Mouse (Mus musculus) megakaryocyte, adult 5-6 weeks (primary cell): ENCODE data around the gene Cplx3. TPM values are rescaled to one million over a fixed set of nuclear protein-coding genes. Genes with fewer than 3 reads are reported as not detected.

Experiments used
- ATAC-seq: 2 replicates; pipeline ENCODE4 v1.8.0; 2016; ENCODE audit warnings: mild to moderate bottlenecking, inconsistent platforms; ENCODE audit not compliant: poor library complexity, severe bottlenecking
- total RNA-seq, 2 experiments: library from RNA; stranded (forward) in 1 of 2; stranded (reverse) in 1 of 2; fragments of 153-499, 151-499 nt in 1 of 2; fragments of 221-1000, 200-1000 nt in 1 of 2; gene quantifications; 2 replicates each; pipeline versions ENCODE4 v1.2.3 to v1.2.4; 2015 to 2017

The Cplx3 gene
- total RNA-seq, 2 experiments from 2014 or later, result not detected

DNA sequence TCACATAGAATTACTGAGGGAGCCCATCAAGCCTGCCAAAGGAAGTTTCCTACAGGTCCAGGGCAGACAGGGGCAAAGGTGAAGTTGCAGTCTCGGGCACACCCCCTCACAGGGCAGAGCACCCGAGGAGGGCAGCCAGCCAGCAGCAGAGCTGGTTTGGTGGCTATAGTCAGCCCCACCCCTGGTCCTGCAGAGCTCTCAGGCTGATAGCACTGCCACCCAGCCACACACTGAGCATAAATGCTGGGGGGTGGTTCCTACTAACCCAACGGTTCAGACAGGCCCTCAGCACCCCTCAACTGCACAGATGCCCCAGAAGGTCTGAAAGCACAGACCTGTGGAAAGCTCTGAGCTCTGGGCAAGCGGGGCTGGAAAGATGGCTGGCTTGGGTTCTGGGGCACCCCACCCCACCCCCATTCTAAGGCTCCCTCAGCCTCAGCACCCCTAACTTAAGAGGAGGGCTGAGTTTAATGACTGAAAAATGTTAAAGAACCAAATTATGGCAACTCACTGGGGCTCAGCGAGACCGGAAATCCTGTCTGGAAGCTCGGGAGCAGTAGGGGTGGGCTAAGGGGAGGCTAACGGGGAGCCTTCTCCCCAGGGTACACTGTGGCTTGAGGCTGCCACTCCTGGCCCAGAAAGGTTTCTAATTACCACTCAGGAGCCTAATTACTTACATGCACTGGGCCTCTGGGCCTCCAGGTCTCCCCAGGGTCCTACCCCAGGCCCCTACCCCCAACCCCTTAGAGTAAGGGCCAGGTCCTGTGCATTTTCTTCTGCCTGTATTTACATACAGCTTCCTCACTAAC is 32.8 kb upstream of the Cplx3 start:
- ATAC-seq, result peak; percentile 26

GRCm38 (mm10) chr9:57637741-57638322 is 31.8 kb upstream of the Cplx3 start:
- peak; percentile 41 for ATAC-seq

DNA sequence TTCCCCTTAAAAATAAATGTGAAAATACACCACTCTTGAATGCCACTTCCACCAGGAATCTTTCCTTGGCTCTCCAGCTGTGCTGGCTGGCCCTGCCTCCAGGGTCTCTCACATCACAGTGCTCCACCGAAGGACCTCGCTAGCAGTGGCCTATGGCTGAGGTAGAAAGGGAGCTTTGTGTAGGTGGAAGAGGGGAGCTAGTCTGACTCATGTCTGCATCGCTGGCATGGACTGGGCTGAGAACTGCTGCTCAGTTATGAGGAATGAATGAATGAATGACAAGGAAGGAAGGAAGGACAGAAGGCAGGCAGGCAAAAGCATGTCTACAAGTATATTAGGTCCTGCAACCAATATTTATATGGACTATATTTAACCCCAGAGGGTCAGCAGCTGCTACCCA is 31.2 kb upstream of the Cplx3 start:
- no peak for ATAC-seq

GRCm38 (mm10) chr9:57633481-57634024 is 27.5 kb upstream of the Cplx3 start:
- peak; percentile 24; the same call in 1 of the 2 replicates for ATAC-seq

GRCm38 (mm10) chr9:57629118-57629874 is 23.2 kb upstream of the Cplx3 start:
- ATAC-seq, result peak; percentile 70

GRCm38 (mm10) chr9:57628717-57629116 is 22.6 kb upstream of the Cplx3 start:
- ATAC-seq, result no peak

GRCm38 (mm10) chr9:57627892-57628291 is 21.8 kb upstream of the Cplx3 start:
- ATAC-seq, result no peak

DNA sequence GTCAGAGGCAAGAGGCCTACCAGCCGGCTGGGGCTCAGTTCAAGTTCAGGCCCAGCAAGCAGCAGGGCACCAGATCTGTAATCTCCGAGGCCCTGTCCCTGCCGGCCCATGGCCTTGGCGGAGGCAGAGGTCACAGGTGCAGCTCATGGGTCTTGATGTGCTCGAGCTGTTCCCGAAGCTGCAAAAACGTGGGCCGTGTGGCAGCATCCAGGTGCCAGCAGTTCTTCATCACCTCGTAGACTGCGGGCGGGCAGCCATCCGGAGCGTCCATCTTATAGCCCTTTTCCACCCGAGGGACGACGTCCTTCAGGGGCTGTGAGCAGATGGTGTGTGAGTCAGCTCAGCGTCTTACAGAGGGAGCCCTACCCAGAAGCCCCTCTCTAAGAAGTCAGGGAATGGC is 21.1 kb upstream of the Cplx3 start:
- no peak for ATAC-seq

GRCm38 (mm10) chr9:57625674-57626500 is 19.8 kb upstream of the Cplx3 start:
- ATAC-seq, result no peak

GRCm38 (mm10) chr9:57624295-57624694 is 18.2 kb upstream of the Cplx3 start:
- ATAC-seq, result no peak

- no peak for ATAC-seq
Observed at GRCm38 (mm10) chr9:57620674-57621073, 14.6 kb upstream of the Cplx3 start, which contains the start of gene Lman1l. TSS of gene Lman1l (minus strand) at chr9:57620774.

GRCm38 (mm10) chr9:57618854-57619253 is 12.8 kb upstream of the Cplx3 start:
- no peak for ATAC-seq

DNA sequence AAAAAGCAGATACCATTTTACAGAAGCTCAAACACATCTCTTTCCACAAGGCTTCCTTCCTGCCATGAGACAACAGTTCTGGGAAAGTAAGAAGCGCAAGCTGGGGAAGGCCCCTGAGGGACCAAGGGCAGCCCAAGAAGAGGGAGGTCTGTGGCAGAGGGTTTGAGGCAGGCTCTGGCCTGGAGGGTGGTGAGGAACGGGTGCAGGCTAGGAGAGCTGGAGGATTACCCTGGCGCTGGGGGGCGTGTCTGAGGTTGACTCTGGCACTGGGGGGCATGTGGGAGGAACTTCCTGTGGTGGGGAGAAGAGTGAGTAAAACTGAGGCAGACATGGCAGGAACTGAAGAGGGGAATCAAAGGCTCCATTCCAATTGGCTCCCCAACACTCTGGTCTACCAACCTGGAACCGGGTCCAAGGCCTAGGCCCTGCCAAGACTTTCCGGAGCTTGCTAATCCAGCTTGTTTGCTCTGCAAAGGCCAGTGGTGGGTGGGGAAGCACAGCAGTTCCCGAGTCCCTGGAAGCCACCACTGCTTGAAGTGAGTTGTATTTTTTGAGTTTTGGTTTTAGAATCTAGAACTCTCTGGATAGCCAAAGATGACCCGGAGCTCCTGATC is 11.6 kb upstream of the Cplx3 start:
- ATAC-seq, result no peak

GRCm38 (mm10) chr9:57614786-57615185 is 8.7 kb upstream of the Cplx3 start:
- no peak for ATAC-seq

GRCm38 (mm10) chr9:57613975-57614374 is 7.9 kb upstream of the Cplx3 start:
- no peak for ATAC-seq

- ATAC-seq, result no peak
Observed at GRCm38 (mm10) chr9:57612587-57612986, 6.5 kb upstream of the Cplx3 start.

GRCm38 (mm10) chr9:57610359-57610826 is 4.3 kb upstream of the Cplx3 start:
- ATAC-seq, result no peak

DNA sequence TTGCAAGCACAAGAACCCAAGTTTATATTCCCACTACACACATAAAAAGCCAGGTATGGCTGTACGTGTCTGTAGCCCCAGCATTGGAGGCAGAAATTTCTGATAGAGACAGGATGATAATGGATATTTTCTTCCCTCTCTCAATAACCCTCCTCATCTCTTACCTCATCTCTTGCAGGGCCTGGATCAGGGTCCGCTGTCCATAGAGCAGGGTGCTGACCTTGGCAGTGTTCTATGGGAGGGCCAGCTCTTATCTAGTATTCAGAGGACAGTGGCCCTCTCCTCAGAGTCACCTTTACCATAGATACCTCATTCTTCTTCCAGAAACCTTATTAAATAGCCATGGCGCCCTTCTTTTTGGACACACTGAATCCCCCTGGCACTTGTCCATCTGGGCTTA is 3.7 kb upstream of the Cplx3 start:
- no peak for ATAC-seq

DNA sequence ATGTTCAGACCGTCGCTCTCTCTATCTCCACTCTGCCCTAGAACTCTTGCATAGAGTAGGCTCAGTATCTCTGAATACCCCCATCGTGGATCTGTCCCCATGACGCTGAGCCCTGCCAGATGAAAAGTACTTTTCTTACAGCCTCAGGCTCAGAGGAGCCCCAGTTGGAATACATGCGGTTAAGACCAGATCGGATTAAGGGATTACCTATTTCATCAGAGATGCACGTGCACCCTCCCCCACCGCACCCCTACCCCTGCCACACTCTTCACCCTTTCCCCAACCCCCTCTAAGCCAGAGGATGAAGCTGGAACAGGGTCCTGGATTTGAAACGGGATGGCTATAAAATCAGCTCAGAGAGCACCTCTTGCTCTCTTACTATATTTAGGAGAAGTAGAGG is 578 bp downstream of the Cplx3 start:
- ATAC-seq, result no peak

DNA sequence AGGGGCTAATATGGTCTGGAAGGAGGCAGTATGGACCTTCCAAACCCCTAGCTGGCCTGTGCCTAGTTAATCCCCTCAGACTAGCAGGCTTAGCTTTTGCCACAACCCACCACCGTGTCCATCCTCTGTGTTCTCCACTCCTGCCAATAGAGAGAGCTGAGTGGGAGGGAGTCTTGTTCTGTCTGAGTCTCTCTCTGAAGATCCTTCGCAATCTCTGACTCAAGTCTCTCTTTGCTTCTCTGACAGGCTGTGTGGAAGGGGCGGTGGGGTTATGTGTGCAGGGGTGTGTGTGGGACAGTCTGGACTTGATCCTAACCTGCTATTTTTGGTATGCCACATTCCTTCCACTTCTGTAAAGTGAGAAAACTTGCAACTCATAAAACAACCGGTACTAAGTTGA is 1.2 kb downstream of the Cplx3 start:
- ATAC-seq, result no peak
